Mouse (Mus musculus): ENCODE results near the gene Cd200r3.

GRCm38 (mm10) chr16:45006971-45007370, 63.5 kb downstream of the Cd200r3 start:
- TF ChIP-seq POLR2A (IDR thresholded peaks at IDR 0.05; ENCODE audit: insufficient read length, low read depth) (no peak), USF1 (IDR thresholded peaks at IDR 0.05; ENCODE audit: low read depth) (no peak), POLR2AphosphoS2 (IDR thresholded peaks at IDR 0.05; ENCODE audit: insufficient read length, low read depth) (no peak), MAX (IDR thresholded peaks at IDR 0.05; ENCODE audit: low read depth) (no peak), E2F4 (IDR thresholded peaks at IDR 0.05; ENCODE audit: insufficient read depth) (no peak), TCF12 (IDR thresholded peaks at IDR 0.05; ENCODE audit: insufficient read depth, poor library complexity, severe bottlenecking) (no peak), CEBPB (IDR thresholded peaks at IDR 0.05; ENCODE audit: insufficient read depth, poor library complexity, severe bottlenecking) (no peak), MYOD1 (IDR thresholded peaks at IDR 0.05; ENCODE audit: control insufficient read depth in 1 of 3, insufficient read length in 2 of 3, low read depth in 2 of 3) (no peak), MYOG (IDR thresholded peaks at IDR 0.05; ENCODE audit: control insufficient read depth in 1 of 3, insufficient read depth in 1 of 3, insufficient read length in 2 of 3, low read depth in 2 of 3) (no peak), REST (IDR thresholded peaks at IDR 0.05; ENCODE audit: insufficient read depth, insufficient read length) (no peak), TCF3 (IDR thresholded peaks at IDR 0.05; ENCODE audit: insufficient read length, low read depth) (no peak)
